Mouse (Mus musculus): ENCODE data around the gene Edn2.

The Edn2 gene

GRCm38 (mm10) chr4:120158714-120159310 is 2.2 kb upstream of the Edn2 start:
- no peak for DNase-seq

GRCm38 (mm10) chr4:120162586-120162985 is 1.6 kb downstream of the Edn2 start:
- no peak for DNase-seq

- DNase-seq, result no peak
These were observed 2.2 kb downstream of the Edn2 start for GRCm38 (mm10) chr4:120163242-120163641.

GRCm38 (mm10) chr4:120164316-120164715 is 3.3 kb downstream of the Edn2 start:
- no peak for DNase-seq

GRCm38 (mm10) chr4:120167778-120168177 is 6.8 kb downstream of the Edn2 start:
- DNase-seq, result no peak

- DNase-seq, result no peak
These were observed 7.3 kb downstream of the Edn2 start for GRCm38 (mm10) chr4:120168346-120168745.

GRCm38 (mm10) chr4:120170387-120170936 is 9.5 kb downstream of the Edn2 start:
- no peak for DNase-seq

GRCm38 (mm10) chr4:120172050-120172684 is 11.2 kb downstream of the Edn2 start:
- DNase-seq, result no peak

GRCm38 (mm10) chr4:120179123-120179522 is 18.1 kb downstream of the Edn2 start:
- no peak for DNase-seq

GRCm38 (mm10) chr4:120180535-120180934 is 19.5 kb downstream of the Edn2 start:
- no peak for DNase-seq

- DNase-seq, result no peak
These were observed 23.5 kb downstream of the Edn2 start for GRCm38 (mm10) chr4:120184374-120184991.

GRCm38 (mm10) chr4:120186441-120186840 is 25.4 kb downstream of the Edn2 start:
- DNase-seq, result no peak

GRCm38 (mm10) chr4:120186934-120187333 is 25.9 kb downstream of the Edn2 start:
- DNase-seq, result no peak

- DNase-seq, result no peak
These were observed 27.2 kb downstream of the Edn2 start for GRCm38 (mm10) chr4:120188204-120188603.

- no peak for DNase-seq
These were observed 27.7 kb downstream of the Edn2 start for GRCm38 (mm10) chr4:120188651-120189161.

GRCm38 (mm10) chr4:120189941-120190340 is 28.9 kb downstream of the Edn2 start:
- DNase-seq, result no peak

GRCm38 (mm10) chr4:120191987-120192386 is 31.0 kb downstream of the Edn2 start:
- DNase-seq, result no peak

GRCm38 (mm10) chr4:120194026-120194425 is 33.0 kb downstream of the Edn2 start:
- no peak for DNase-seq

- DNase-seq, result no peak
These were observed 34.0 kb downstream of the Edn2 start for GRCm38 (mm10) chr4:120194965-120195364.

- DNase-seq, result no peak
These were observed 38.3 kb downstream of the Edn2 start for GRCm38 (mm10) chr4:120199184-120199885.

- no peak for DNase-seq
These were observed 39.7 kb downstream of the Edn2 start for GRCm38 (mm10) chr4:120200551-120201266.

- DNase-seq, result no peak
These were observed 43.4 kb downstream of the Edn2 start for GRCm38 (mm10) chr4:120204357-120204942.

Data from thymus, postnatal 36 days (tissue).